Mouse (Mus musculus) brain, embryonic 14.5 days (tissue): ENCODE measurements at regions not wholly inside any gene's neighbourhood (a gene's known extent, or its start where the extent isn't known, plus 50 kb on each side); places are given as distances from the start of the nearest gene placed in this dataset.
A peak's percentile ranks its signal among the peaks of the same experiment; 100 is the strongest.

Source experiments
- DNase-seq: peaks from one replicate; pipeline ENCODE4 v3.0.0-alpha.2; 2011; ENCODE audit warnings: low read depth
- CTCF ChIP-seq: fragments of 200-500 bp; IDR thresholded peaks from 2 replicates; pipeline ENCODE4 v1.5.1; 2012; ENCODE audit warnings: inconsistent platforms, mild to moderate bottlenecking, moderate library complexity, borderline replicate concordance; ENCODE audit not compliant: insufficient read depth, insufficient read length; ENCODE audit errors: extremely low read depth
- POLR2A ChIP-seq: fragments of 200-500 bp; IDR thresholded peaks from 2 replicates; pipeline ENCODE4 v1.6.1; 2012; ENCODE audit warnings: mild to moderate bottlenecking, inconsistent platforms, borderline replicate concordance; ENCODE audit not compliant: poor library complexity, insufficient read depth, insufficient read length, severe bottlenecking; ENCODE audit errors: extremely low read depth

GRCm38 (mm10) chr13:6252100-6252499 is 295.8 kb upstream of the Pitrm1 start:
- DNase-seq: no peak
- TF ChIP-seq POLR2A: no peak
- TF ChIP-seq CTCF: no peak

GRCm38 (mm10) chr13:6255303-6255702 is 292.6 kb upstream of the Pitrm1 start:
- TF ChIP-seq POLR2A: no peak
- no peak for TF ChIP-seq CTCF
- DNase-seq: no peak

GRCm38 (mm10) chr13:6255728-6256496 is 292.0 kb upstream of the Pitrm1 start:
- TF ChIP-seq POLR2A: no peak
- TF ChIP-seq CTCF: no peak
- DNase-seq: no peak

GRCm38 (mm10) chr13:6258456-6258855 is 289.5 kb upstream of the Pitrm1 start:
- TF ChIP-seq POLR2A: no peak
- TF ChIP-seq CTCF: no peak
- DNase-seq: no peak

GRCm38 (mm10) chr13:6260321-6260865 is 287.6 kb upstream of the Pitrm1 start:
- no peak for DNase-seq
- TF ChIP-seq CTCF: no peak
- TF ChIP-seq POLR2A: no peak

GRCm38 (mm10) chr13:6261458-6261857 is 286.5 kb upstream of the Pitrm1 start:
- TF ChIP-seq POLR2A: no peak
- no peak for TF ChIP-seq CTCF
- no peak for DNase-seq

- TF ChIP-seq CTCF (no peak), POLR2A (no peak)
Observed at GRCm38 (mm10) chr13:6270546-6270945, 277.4 kb upstream of the Pitrm1 start.

GRCm38 (mm10) chr13:6272932-6273331 is 275.0 kb upstream of the Pitrm1 start:
- TF ChIP-seq POLR2A: no peak
- TF ChIP-seq CTCF: no peak
- DNase-seq: no peak

More at GRCm38 (mm10) chr13:6270546-6270945, 277.4 kb upstream of the Pitrm1 start:
- DNase-seq: peak; percentile 21

- DNase-seq: no peak
- no peak for TF ChIP-seq CTCF
- TF ChIP-seq POLR2A: no peak
Observed at GRCm38 (mm10) chr13:6280073-6280472, 267.9 kb upstream of the Pitrm1 start.

GRCm38 (mm10) chr13:6288109-6288508 is 259.8 kb upstream of the Pitrm1 start:
- DNase-seq: no peak
- no peak for TF ChIP-seq CTCF
- no peak for TF ChIP-seq POLR2A

GRCm38 (mm10) chr13:6292098-6292497 is 255.9 kb upstream of the Pitrm1 start:
- DNase-seq: no peak
- TF ChIP-seq CTCF (peak; percentile 35; the same call in 1 of the 2 replicates), POLR2A (no peak)

GRCm38 (mm10) chr13:6305718-6306117 is 242.2 kb upstream of the Pitrm1 start:
- no peak for TF ChIP-seq CTCF
- TF ChIP-seq POLR2A: no peak
- DNase-seq: no peak

- TF ChIP-seq POLR2A (no peak), CTCF (no peak)
- DNase-seq: no peak
Observed at GRCm38 (mm10) chr13:6306616-6306988, 241.3 kb upstream of the Pitrm1 start.
